Mouse (Mus musculus): Measurements from ENCODE around the gene Mgat5.

GRCm38 (mm10) chr1:127160118-127160760 lies 44.6 kb upstream of the Mgat5 start:
- TF ChIP-seq POLR2A (IDR thresholded peaks at IDR 0.05; ENCODE audit: insufficient read length, low read depth) (no peak), TCF12 (IDR thresholded peaks at IDR 0.05; ENCODE audit: insufficient read depth, poor library complexity, severe bottlenecking) (no peak), CEBPB (IDR thresholded peaks at IDR 0.05; ENCODE audit: insufficient read depth, poor library complexity, severe bottlenecking) (no peak), MAX (IDR thresholded peaks at IDR 0.05; ENCODE audit: low read depth) (no peak), E2F4 (IDR thresholded peaks at IDR 0.05; ENCODE audit: insufficient read depth) (no peak), POLR2AphosphoS2 (IDR thresholded peaks at IDR 0.05; ENCODE audit: insufficient read length, low read depth) (no peak), SRF (IDR thresholded peaks at IDR 0.05; ENCODE audit: control insufficient read depth, insufficient read length, low read depth) (no peak), REST (IDR thresholded peaks at IDR 0.05; ENCODE audit: insufficient read depth, insufficient read length) (no peak)
